Mouse (Mus musculus) testis, postnatal 10 days (tissue): ENCODE measurements around the gene Bub1b.

ENCODE experiments used
- DNase-seq: peaks from one replicate; pipeline ENCODE4 v3.0.0; 2021; ENCODE audit warnings: low spot score

Gene Bub1b

DNA sequence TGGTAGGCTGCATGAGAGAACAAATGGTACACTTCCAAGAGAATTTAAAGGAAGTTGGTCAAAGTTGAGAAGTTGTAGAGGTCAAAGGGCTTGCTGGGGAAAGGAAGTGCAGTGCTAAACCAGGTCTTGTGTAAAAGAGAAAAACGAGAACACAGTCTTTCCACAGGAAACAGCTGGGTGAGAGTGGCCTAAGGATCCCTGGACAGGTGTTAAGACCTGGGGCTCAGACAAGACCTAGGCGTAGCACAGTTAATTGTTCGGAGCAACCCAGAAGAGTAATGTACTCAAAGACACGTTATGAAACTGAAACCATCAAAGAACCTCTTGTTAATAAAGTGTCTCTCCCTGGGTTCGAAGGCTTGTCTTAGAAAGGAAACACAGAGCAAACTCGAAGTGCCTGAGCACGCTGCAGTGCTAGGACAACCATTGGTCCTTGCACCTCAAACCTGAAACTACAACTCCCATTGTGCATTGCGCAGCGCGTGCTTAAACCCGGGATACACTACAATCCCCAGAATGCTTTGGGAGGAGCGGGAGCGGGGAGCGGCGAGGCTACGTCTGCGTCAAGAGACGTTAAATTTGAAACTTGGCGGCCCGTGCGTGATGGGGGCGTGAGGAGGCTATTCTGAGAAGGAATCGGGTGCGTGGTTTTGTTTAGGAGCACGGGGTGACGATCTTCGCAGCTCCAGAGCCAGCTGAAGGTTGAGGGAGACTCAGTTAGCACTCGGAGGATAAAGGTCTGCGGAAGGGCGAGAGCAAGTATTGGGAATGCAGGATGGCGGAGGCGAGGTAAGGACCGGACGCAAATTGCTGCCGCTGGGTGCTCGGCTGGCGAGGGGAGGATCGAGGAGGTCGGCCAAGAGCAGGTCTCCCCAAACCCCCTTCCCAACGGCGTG, at the start of gene Bub1b:
Gene Bub1b, plus strand, starts transcription at position 539 of the 896 bp plus-strand sequence.
- peak; percentile 92 for DNase-seq

DNA sequence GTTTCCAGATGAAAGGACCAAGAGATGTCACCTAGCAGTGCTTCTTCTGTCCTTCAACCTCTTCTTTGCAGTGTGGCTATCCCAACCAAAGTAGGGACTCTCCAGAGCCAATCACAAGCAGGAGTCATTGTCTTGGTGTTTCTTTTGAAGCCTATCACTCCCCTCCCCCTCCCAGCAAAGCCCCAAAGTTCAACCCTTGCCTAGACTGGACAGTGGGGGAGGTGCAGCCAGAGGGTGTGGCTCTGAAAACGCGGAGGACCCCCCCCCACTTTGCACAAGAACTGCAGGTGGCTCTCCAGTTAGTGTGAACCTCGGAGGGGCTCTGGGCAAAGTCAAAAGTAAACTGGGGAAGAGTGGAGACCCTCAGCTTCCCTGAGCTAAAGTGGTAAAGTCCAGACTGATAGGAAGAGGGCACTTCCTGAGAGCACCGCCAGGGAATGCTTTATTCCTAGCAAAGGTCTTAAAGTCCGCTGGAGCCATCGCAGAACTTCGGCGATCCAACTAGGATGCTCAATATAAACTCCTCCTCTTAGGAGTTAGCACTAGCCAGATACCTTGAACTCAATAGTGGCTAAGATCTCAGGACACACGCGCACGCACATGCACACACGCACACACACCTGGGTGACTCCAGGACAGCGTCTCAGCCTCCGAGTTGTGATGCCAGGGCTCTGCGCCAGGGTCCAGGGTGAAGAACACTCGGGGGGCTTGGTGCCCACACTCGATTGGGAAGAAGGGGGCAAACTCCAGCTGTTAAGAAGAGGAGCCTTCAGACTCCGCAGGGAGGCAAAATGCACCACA, 49.4 kb upstream of the Bub1b start:
- DNase-seq: peak; percentile 64

DNA sequence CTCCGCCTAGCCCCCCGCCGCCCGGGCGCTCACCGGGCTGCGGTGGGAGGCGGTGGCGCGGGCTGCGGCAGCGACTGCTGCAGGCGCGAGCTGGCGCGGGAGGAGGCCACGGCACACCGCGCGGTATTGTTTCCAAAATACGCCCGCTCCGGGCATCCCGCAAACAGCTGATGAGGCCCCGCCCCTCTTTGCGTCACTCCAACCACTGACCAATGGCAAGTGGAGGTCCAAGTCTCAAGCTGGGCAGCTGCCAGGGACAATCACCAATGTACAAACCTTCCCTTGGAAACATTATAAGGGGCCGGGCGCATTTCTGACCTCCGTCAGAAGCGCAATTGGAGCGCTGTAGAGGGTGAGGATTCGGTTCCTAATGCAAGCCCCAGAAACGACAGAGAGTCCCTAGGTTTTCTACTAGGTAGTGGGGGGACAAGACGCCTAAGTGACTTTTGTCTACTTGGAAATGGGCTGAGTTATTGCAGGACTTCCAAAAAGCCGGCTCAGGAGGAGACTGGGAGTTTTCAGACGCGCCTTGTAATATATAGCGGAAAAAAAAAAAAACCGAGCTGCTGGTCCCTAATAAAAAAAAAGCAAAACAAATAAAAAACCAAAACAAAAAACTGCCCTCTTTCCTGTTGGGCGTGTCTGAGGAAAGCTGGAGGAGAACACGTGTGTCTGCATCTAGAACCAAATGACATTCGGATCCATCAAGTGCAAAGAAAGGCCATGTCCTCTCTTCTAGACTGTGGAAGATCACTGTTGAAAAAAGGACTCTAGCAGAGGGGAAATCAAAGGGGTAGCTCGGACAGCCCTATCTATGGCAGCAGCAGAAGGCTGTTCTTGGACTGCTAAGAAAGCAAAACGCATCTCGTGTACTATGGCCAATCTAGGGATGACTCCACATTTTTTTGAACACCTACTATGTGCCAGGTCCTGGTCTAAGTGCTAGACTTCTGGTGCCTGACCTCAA, 48.2 kb upstream of the Bub1b start, which contains the start of gene Bmf:
Gene Bmf, minus strand, starts transcription at position 181 of the 967 bp plus-strand sequence.
- peak; percentile 100 for DNase-seq

DNA sequence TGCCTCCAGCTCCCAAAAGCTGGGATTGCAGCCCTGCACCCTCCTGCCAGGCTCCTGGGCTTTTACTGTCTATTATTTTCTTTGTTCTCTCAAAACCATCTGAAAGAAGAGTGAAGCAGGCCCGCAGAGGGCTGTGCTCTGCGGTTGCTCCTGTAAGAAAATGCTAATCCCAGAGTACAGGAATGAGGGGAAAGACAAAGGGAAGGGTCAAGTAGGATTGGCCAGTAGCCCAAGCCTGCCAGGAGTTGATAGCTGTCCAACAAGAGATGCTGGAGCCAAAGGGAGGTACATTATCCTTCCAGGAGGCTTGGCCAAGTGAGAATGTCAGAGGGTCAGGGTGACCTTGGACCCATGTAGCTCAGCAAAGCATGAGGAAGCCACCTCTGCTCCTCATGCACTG, 46.4 kb upstream of the Bub1b start:
- no peak for DNase-seq

DNA sequence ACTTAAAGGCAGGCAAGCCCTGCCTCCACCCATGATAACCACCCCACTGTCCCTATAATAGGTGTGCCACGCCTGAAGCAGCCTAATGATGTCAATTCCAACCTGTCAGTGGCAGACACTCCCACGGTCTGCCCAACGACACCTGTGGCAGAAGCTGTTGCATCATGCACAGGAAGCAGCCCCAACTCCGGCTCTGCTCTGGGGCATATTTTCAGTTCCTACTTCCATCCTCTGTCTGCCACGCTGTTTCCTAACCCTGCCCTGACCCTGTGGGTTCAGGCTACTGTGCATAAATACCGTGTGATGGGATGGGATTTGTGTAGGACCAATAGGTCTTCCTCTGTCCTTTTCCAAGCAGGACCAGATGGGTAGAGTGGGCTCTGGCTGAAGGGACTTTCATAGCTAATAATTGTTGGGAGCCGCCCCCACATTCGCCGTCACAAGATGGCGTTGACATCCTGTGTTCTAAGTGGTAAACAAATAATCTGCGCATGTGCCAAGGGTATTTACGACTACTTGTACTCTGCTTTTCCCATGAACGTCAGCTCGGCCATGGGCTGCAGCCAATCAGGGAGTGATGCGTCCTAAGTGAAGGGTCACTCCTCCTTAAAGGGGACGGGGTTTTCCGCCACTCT, 43.5 kb upstream of the Bub1b start:
- DNase-seq: peak; percentile 45

DNA sequence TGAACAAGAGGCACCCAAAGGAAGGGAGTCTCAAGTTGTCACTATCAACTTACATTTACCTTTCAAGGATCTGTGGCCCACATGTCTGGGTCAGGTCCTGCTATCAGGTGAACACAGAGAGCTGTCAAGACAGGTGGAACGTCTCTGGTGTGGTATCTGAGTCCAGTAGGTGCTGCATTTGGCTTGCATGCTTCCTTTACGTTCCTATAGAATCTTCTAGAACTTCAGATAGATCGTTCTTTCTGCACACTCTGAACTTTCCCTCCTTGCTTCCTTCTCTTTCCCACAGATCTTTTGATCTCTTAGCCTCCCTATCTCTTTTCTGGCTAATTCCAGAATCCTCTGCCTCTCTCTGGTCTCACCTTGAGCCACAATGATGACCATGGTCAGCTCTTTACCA, 39.6 kb upstream of the Bub1b start:
- no peak for DNase-seq

DNA sequence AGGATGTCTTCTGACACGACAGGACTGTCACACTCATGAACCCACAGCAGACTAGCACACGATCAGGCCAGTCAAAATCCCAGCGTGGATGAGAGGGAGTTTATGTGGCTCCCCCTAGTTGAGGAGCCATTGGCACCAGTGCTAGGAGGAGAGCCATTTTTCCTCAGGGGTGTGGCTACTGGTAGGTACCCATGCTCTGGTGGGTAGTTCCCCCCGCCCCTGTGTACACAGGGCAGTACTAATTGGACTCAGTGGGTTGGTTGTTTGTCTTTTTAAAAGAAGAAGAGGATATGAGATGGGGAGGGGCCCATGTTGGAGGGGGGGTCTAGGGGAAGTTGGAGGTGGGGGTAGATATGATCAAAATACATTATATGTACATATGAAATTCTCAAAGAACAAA, 36.0 kb upstream of the Bub1b start:
- peak; percentile 29 for DNase-seq

DNA sequence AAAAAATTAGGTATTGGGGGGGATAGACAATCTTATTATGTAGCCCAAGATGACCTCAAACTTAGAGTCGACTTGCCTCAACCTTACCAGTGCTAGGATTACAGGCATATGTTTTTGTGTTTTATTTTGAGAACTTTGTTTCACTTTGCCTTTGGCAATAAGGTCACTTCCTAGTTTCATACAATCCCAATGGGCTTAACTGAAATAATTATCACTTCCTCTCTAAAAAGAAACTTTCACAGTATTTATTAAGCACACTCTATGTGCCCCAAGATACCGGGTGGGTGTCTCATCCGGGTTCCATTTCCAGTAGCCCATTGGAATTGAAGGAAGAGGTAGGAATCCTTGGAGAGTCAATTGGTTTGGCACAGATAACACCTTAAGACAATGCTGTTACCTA, 35.6 kb upstream of the Bub1b start:
- no peak for DNase-seq

DNA sequence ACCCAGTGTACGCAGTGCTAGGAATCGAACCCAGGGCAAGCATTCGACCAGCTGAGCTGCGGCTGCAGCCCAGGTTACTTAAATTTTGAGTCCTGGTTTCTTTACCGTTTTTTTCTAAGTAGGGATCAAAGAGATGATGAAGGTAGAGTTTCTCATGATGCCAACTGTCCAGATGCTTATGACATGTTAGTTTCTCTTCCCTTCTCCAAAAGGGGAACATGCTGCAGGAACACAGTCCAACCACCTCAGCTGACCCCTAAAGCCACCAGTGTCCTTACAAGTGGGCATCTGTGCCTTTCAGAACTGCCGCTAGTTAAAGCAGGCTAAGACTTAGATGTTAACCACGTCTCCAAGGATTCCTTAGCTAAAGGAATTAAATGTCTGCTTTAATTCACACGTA, 30.8 kb upstream of the Bub1b start:
- no peak for DNase-seq

DNA sequence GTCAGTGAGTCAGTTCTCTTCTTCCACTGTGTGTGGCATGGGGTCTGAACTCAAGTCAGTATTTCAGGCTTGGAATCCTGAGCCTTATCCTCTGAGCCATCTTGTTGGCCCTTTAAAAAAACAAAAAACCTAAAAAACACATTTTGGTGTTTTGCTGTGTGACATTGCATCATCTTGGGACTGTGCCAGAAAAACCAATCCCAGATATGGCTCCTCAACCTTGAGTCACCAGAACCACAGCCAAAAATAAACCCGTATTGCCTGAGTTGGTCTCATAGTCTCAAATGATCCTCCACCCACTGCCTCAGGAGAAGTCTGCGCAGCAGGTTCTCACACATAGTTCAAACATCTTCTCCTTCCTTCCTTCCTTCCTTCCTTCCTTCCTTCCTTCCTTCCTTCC, 27.1 kb upstream of the Bub1b start:
- no peak for DNase-seq

DNA sequence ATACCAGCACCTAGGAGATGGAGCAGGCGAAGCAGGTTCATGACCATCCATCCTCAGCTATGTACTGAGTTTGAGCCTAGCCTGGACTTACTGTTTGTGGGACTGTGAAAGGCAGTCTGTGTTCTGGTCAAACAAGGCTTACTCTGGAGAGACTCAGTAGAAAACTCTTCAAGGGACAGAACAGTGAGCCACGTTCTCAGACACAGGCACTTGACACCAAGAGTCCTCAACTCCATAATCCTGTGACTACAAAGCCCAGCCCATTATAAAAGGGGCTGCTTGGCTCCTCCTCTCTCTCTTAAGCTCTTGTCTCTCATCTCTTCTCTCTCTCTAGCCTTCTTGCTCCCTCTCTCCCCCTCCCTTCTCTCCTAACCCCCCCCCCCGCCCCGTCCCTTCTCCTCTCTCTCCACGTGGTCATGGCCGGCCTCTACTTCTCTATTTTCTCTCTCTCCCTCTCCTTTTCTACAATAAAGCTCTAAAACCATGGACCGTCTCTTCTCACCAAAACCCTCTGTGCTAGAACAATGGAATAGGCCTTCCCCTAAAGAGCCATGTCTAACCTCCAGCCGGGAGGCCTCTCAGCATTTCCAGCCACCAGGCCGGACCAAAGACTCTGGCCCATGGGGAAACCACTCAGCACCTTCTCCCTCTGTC, 25.7 kb upstream of the Bub1b start:
- DNase-seq: no peak

DNA sequence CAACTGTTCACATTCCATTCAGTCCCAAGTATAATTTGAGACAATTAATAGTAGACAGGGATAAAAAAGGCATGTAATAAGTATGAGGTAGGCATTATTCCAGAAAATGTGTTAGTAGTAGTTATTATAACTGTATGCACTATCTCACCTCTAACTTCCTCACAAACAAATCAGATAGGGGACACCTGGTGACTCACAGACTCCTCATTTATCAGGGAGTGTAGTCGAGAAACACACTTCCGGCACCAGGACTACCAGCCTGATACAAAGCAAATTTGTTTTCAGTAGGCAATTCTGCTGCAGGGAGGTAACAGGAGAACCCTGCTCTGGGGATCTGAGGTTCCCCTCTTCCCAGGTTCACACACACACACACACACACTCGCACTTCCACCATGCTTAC, 24.9 kb upstream of the Bub1b start:
- DNase-seq: no peak

DNA sequence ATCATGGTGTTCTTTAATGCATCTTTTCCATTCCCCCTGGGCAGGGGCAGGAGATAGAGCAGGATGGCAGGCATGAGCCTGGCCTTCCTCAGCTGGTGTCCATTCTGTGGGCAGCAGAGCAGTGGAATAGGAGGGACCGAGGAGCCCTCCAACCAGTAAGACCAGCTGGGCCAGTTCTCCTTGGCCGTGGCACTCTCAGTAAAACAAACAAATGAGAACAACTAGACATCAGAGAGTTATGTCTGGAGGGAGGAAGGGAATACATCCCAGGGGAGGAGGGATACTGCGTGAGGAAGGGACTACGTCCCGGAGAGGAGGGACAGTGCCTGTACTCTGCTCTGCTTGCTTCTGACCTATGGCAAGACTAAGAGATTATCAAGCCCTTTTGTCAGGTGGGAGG, 12.0 kb upstream of the Bub1b start:
- DNase-seq: no peak

DNA sequence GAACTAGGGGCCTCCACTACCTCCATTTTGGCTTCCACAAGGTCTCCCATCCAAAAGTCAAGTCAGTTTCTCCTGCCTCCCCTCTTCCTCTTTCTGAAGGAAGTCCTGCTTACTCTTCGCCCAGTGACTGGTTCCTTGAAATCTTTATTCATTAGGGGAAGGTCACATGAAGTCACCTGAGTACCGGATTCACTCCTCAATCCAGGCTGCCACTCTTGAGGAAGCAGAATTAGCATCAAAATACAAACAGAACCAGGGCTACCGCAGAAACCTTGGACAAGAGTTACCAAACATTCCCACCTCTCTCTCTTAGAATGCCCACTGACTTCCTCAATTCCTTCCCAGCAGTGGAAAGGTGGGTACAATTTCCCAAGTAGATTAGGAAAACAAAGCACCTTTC, 10.3 kb upstream of the Bub1b start:
- DNase-seq: no peak

DNA sequence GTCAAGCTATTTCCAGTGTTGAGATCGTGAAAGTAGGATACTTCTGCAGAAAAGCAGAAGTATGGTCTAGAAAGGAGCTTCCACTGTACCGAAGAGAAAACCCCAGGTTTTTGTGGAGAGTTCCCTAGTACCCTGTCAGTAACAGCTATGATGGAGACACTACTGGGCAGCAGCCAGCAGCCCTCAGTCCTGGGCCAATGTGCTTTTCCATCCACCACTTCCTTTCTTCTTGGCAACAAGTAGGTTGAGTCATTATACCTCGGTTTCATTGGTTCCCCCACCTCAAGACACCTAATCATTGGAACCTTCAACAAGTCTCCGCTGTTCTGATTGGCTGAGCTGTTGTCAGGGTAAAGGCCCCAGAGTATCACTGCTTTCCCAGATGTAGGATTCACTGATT, 6.9 kb upstream of the Bub1b start:
- DNase-seq: no peak

DNA sequence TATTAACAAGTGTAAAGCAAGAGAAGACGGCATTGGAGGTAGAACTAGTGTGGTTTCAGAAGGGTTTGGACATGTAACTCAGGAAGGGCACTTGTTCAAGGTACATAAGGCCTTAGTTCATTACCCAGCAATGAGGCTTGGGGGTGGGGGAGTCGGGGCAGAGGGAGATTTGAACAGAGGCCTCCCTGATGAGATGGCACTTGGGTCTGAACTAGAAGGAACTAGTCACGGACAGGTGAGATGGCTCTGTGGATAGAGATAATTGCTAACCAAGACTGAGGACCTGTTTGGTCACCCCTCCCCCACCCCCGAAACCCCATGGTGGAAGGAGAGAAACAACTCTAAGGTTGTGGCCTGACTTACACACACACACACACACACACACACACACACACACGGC, 1.1 kb downstream of the Bub1b start:
- DNase-seq: no peak

DNA sequence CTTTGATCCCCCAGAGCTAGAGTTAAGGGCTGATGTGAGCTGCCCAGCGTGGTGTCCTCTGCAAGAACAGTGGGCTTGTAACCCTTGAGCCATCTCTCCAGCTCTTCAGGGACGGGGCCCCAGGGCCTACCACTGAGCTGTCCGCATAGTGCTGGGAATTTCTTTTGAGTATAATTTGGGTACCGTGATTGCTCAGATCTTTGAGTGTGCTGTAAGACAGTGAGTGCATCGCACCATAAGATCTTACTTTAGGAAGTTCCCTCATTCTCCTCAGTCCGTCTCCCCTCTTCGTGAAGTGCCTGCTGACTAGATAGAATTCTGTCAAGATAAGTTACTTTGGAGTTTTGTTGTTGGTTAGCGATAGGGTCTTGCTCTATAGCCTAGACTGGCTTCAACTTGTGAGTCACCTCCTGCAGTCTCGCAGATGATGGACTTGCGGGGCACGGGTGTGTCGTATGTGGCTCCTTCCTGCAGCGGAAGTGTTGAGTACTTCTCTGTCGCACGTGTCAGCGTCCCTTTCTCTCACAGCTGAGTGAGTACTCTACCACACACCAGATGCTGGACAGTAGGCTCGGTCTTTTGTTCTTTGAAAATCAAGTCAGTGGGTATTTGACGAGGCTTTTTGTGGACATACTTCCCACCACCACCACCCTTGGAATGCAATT, 3.7 kb downstream of the Bub1b start:
- no peak for DNase-seq

DNA sequence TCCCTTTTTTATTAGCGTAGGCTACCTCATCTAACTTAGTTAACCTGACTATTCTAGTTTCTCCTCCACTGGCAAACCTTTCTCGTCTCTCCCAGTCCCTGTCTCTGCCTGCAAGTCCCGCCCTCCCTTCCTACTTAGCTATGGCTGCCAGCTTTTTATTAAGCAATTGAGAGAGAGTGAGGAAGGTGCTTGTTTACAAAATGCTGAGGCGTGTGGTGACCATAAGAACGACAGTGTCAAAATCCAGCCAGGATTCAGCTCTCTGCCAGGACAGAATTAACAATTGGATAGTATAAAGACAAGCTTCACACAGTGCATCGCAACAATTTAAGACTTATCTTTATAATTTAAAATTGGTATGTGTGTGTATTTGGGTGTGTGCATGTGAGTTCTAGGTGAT, 6.1 kb downstream of the Bub1b start:
- DNase-seq: no peak

DNA sequence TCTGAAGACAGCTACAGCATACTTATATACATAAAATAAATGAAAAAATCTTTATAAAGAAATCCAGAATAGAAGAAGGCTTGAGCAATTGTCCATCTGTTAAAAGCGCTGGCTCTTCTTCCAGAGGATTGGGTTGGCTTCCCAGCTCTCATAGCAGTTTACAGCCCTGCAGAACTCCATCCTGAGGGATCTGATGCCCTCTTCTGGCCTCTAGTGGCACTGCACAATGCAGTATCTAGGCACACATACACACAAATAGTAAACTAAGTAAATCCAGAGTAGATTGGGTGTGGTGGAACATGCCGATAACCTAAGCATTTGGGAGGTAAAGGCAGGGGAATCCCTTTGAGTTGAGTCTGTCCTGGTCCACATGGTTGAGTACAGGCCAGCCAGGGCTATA, 8.0 kb downstream of the Bub1b start:
- peak; percentile 62 for DNase-seq

DNA sequence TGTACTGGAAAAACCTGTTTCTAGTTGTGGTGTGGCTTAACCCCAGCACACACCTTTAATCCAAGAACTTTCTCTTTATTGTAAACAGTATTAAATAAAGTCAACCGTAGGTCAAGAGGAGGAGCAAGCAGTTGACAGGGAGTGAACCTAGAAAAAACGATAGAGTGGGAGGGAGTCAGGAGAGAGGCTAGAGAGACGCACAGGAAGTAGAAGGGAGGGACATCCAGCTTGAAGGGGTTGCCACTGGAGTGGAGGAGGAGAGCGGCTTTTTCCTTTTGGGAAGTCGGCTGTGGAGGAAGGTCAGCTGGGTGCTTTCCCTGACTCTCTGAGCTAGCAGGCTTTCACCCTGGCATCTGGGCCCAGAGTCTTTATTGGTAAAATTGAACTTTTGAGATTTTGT, 9.0 kb downstream of the Bub1b start:
- no peak for DNase-seq
